Comparison of ENCODE assay signal across 8 mouse cellular contexts in the genomic region with DNA sequence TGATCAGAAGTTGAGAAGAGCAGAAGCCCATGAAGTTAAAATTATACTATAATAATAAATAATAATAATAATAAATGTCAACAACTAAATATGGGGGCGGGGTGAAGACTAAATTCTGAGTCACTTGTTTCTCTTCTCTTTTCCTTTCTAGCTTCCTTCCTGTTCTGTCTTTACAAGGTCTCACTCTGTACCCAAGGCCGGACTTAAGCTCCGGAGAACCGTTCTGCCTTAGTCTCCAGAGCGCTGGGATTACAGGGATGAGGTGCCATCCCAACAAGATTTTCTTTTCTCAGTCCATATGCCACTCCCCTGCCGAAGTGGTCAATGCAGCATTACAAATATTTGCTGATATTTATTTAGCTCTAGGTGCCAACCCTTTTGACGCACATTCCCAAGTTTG. TPM values are rescaled to one million over a fixed set of nuclear protein-coding genes. Genes with fewer than 3 reads are reported as not detected.
DNase-seq lines count a peak whose midpoint lies in the region; ATAC-seq and TF ChIP-seq lines count a peak whose summit lies in the region.

No protein-coding gene starts in this region.

- H3K4me2 ChIP-seq in kidney, postnatal 0 days (ENCODE audit: low read length): peak overlapping the region; percentile 97
- peak overlapping the region; percentile 76 for H3K4me2 ChIP-seq in hindbrain, embryonic 15.5 days

- peak overlapping the region; percentile 87 for H3K4me3 ChIP-seq in kidney, postnatal 0 days (replicated peaks; ENCODE audit: low read depth, low read length)
- peak overlapping the region; percentile 96 for H3K4me3 ChIP-seq in cortical plate, adult 2 months (ENCODE audit: insufficient read depth, low read length)
- peak overlapping the region; percentile 95 for H3K4me3 ChIP-seq in hindbrain, embryonic 15.5 days

- no peak for TF ChIP-seq POLR2A in cortical plate, adult 2 months (IDR thresholded peaks at IDR 0.05; ENCODE audit: extremely low read depth, insufficient read depth, low read length)

- H3K27ac ChIP-seq in kidney, postnatal 0 days: peak overlapping the region; percentile 87
- H3K27ac ChIP-seq in cortical plate, adult 2 months (ENCODE audit: insufficient read depth, low read length): no peak overlapping the region
- peak overlapping the region; percentile 99 for H3K27ac ChIP-seq in hindbrain, embryonic 15.5 days (replicated peaks)

- H3K4me1 ChIP-seq in kidney, postnatal 0 days (replicated peaks; ENCODE audit: insufficient read depth, low read length): no peaks in the 10 kb centered on the region
- H3K4me1 ChIP-seq in cortical plate, adult 2 months (ENCODE audit: control insufficient read depth, insufficient read depth, low read length): peaks cover 4% of the 10 kb centered on the region; the same call in 1 of the 2 replicates
- peaks cover 34% of the 10 kb centered on the region for H3K4me1 ChIP-seq in hindbrain, embryonic 15.5 days (replicated peaks)

- H3K36me3 ChIP-seq in kidney, postnatal 0 days (ENCODE audit: insufficient read depth, low read length): no peaks in the 10 kb centered on the region
- H3K36me3 ChIP-seq in hindbrain, embryonic 15.5 days: no peaks in the 10 kb centered on the region

- H3K9ac ChIP-seq in kidney, postnatal 0 days (ENCODE audit: low read depth, low read length): peak overlapping the region; percentile 79
- peak overlapping the region; percentile 99 for H3K9ac ChIP-seq in hindbrain, embryonic 15.5 days

- peak; percentile 54 for DNase-seq in kidney, postnatal 0 days (ENCODE audit: low spot score)
- no peak for DNase-seq in kidney, adult 18-20 months
- peak; percentile 32 for DNase-seq in lung, postnatal 36 days
- DNase-seq in right cerebral cortex, postnatal 36 days (ENCODE audit: low spot score in 2 of 2): no peak
- no peak for DNase-seq in gastrocnemius, postnatal 4 days (ENCODE audit: low spot score in 2 of 2)
- DNase-seq in cerebellum, postnatal 25 days: no peak

- H3K27me3 ChIP-seq in kidney, postnatal 0 days (ENCODE audit: insufficient read depth, low read length): no peaks in the 10 kb centered on the region
- H3K27me3 ChIP-seq in hindbrain, embryonic 15.5 days: no peaks in the 10 kb centered on the region

- TF ChIP-seq CTCF in kidney, postnatal 0 days (IDR thresholded peaks at IDR 0.05; ENCODE audit: low read depth): no peak
- no peak for TF ChIP-seq CTCF in cortical plate, adult 2 months (IDR thresholded peaks at IDR 0.05; ENCODE audit: extremely low read depth, insufficient read depth, low read length)

- no peak for ATAC-seq in kidney, postnatal 0 days (replicated peaks; ENCODE audit: low FRiP score, low read depth)
- no peak for ATAC-seq in hindbrain, embryonic 15.5 days (ENCODE audit: low FRiP score, low read depth)

- H3K9me3 ChIP-seq in kidney, postnatal 0 days (replicated peaks; ENCODE audit: low read length): no peaks in the 10 kb centered on the region
- H3K9me3 ChIP-seq in hindbrain, embryonic 15.5 days: no peaks in the 10 kb centered on the region

- 20% methylated on average over 7 of the region's 7 CpGs for WGBS in kidney, postnatal 0 days
- WGBS in hindbrain, embryonic 15.5 days: 13% methylated on average over 7 of the region's 7 CpGs

RNA-seq across cellular contexts. Expression of gene D1Ertd622e, which starts 0.5 kb away (rescaled TPM):
- 21.5 and 22.1 TPM in 2 replicates for polyA plus RNA-seq in kidney, postnatal 0 days (2015; fragmentation: Nextera tagmentation; extraction: Ambion mirVana)
- polyA plus RNA-seq in cortical plate, adult 2 months (2012; rRNA removed): 68.8 and 71.2 TPM in 2 replicates
- polyA plus RNA-seq in hindbrain, embryonic 15.5 days (2015; fragmentation: Nextera tagmentation; extraction: Ambion mirVana): 55.6 and 57.3 TPM in 2 replicates
- total RNA-seq in gastrocnemius, postnatal 4 days (2021): 10 to 100 TPM; 15.3 to 17.1 TPM

Comparison
In these comparisons a context has a peak if more than half of its experiments do, and no peak if none do; other contexts are left out.
1. DNase-seq: peak in kidney, postnatal 0 days (single experiment) and lung, postnatal 36 days (single experiment); none in kidney, adult 18-20 months (single experiment), right cerebral cortex, postnatal 36 days (0 of 2), gastrocnemius, postnatal 4 days (0 of 2) and cerebellum, postnatal 25 days (0 of 2).
2. Peak in every context shown above with its lines, with median percentiles within 50 percentile points of each other: H3K4me3 ChIP-seq.